Comparison of ENCODE assay signal across 8 mouse cellular contexts in genomic region chr8:48458373-48458772, GRCm38 (mm10).
DNase-seq lines count a peak whose midpoint lies in the region; TF ChIP-seq lines count a peak whose summit lies in the region.

No protein-coding gene starts in this region.

- peak; percentile 28 for DNase-seq in left cerebral cortex, adult 11 months (ENCODE audit: low spot score)
- no peak for DNase-seq in left cerebral cortex, adult 2 months (ENCODE audit: extremely low spot score in 1 of 2, low spot score in 2 of 2)
- peak; percentile 12 for DNase-seq in adrenal gland, postnatal 25 days
- peak; percentile 31 to 37 for DNase-seq in frontal cortex, postnatal 14 days (ENCODE audit: low spot score in 2 of 2)
- peak; percentile 78 for DNase-seq in mesoderm, embryonic 11.5 days (ENCODE audit: low read depth, low spot score)
- DNase-seq in gastrocnemius, adult 2 months, result no peak
- DNase-seq in thymus, postnatal 36 days, result no peak
- DNase-seq in heart, adult 8-10 months (ENCODE audit: low spot score), result no peak

- no peak overlapping the region for H3K27ac ChIP-seq in left cerebral cortex, adult 2 months
- no peak overlapping the region for H3K27ac ChIP-seq in gastrocnemius, adult 2 months

- TF ChIP-seq CTCF in left cerebral cortex, adult 2 months (IDR thresholded peaks at IDR 0.05), result no peak
- no peak for TF ChIP-seq CTCF in gastrocnemius, adult 2 months (IDR thresholded peaks at IDR 0.05)

- H3K4me3 ChIP-seq in left cerebral cortex, adult 2 months, result no peak overlapping the region
- H3K4me3 ChIP-seq in gastrocnemius, adult 2 months, result no peak overlapping the region

- intact Hi-C loops in left cerebral cortex, adult 2 months (cut with DNase I), result no loop called here
- intact Hi-C loops in gastrocnemius, adult 2 months (cut with DNase I), result no loop called here

Comparison
In these comparisons a context has a peak if more than half of its experiments do, and no peak if none do; other contexts are left out.
1. DNase-seq: peak in left cerebral cortex, adult 11 months (single experiment), adrenal gland, postnatal 25 days (single experiment), frontal cortex, postnatal 14 days (2 of 2) and mesoderm, embryonic 11.5 days (single experiment); none in left cerebral cortex, adult 2 months (0 of 2), gastrocnemius, adult 2 months (single experiment), thymus, postnatal 36 days (0 of 2) and heart, adult 8-10 months (single experiment).